Mouse (Mus musculus): ENCODE results near the gene Ugt1a5. TPM values are rescaled to one million over a fixed set of nuclear protein-coding genes. Genes with fewer than 3 reads are reported as not detected.

Ugt1a5 gene
- polyA plus RNA-seq, 1 experiment from 2014 or later = not detected

- WGBS = 69% methylated on average over 4 of the region's 4 CpGs
- peaks cover 24% of the 10 kb centered on the region for H3K9me3 ChIP-seq (ENCODE audit: control insufficient read depth, low read length)
- no peak overlapping the region for H3K9ac ChIP-seq (ENCODE audit: low read length)
- no peak overlapping the region for H3K4me2 ChIP-seq (ENCODE audit: low read length)
- no peak overlapping the region for H3K4me3 ChIP-seq (ENCODE audit: control insufficient read depth in 1 of 2, insufficient read depth in 1 of 2, low read depth in 1 of 2, low read length in 2 of 2)
- no peak overlapping the region for H3K27ac ChIP-seq (replicated peaks in 1 of 2; ENCODE audit: control insufficient read depth in 1 of 2, insufficient read depth in 1 of 2, low read depth in 2 of 2, low read length in 2 of 2)
- no peaks in the 10 kb centered on the region for H3K27me3 ChIP-seq (ENCODE audit: control insufficient read depth, insufficient read depth, low read length)
- peaks cover 46% of the 10 kb centered on the region for H3K36me3 ChIP-seq (ENCODE audit: control insufficient read depth, insufficient read depth, low read length)
- no peak for ATAC-seq (ENCODE audit: insufficient number of reproducible peaks, insufficient read depth, low FRiP score, low read depth)
- H3K4me1 ChIP-seq (ENCODE audit: control insufficient read depth in 2 of 2, insufficient read depth in 2 of 2, low read length in 2 of 2) = peaks cover 7 to 23% of the 10 kb centered on the region in 2 experiments
Measured at GRCm38 (mm10) chr1:88259643-88260024, 93.8 kb downstream of the Ugt1a5 start.

GRCm38 (mm10) chr1:88260114-88260513 lies 94.3 kb downstream of the Ugt1a5 start:
- peaks cover 51% of the 10 kb centered on the region for H3K36me3 ChIP-seq (ENCODE audit: control insufficient read depth, insufficient read depth, low read length)
- H3K27ac ChIP-seq (replicated peaks in 1 of 2; ENCODE audit: control insufficient read depth in 1 of 2, insufficient read depth in 1 of 2, low read depth in 2 of 2, low read length in 2 of 2) = no peak overlapping the region
- H3K4me3 ChIP-seq (ENCODE audit: control insufficient read depth in 1 of 2, insufficient read depth in 1 of 2, low read depth in 1 of 2, low read length in 2 of 2) = no peak overlapping the region
- peaks cover 7 to 27% of the 10 kb centered on the region in 2 experiments for H3K4me1 ChIP-seq (ENCODE audit: control insufficient read depth in 2 of 2, insufficient read depth in 2 of 2, low read length in 2 of 2)
- ATAC-seq (ENCODE audit: insufficient number of reproducible peaks, insufficient read depth, low FRiP score, low read depth) = no peak
- peaks cover 19% of the 10 kb centered on the region for H3K9me3 ChIP-seq (ENCODE audit: control insufficient read depth, low read length)
- 72% methylated on average over 6 of the region's 6 CpGs for WGBS
- H3K27me3 ChIP-seq (ENCODE audit: control insufficient read depth, insufficient read depth, low read length) = no peaks in the 10 kb centered on the region
- H3K9ac ChIP-seq (ENCODE audit: low read length) = no peak overlapping the region
- H3K4me2 ChIP-seq (ENCODE audit: low read length) = no peak overlapping the region

- no peaks in the 10 kb centered on the region for H3K27me3 ChIP-seq (ENCODE audit: control insufficient read depth, insufficient read depth, low read length)
- WGBS = 83% methylated on average over 10 of the region's 10 CpGs
- no peak for ATAC-seq (ENCODE audit: insufficient number of reproducible peaks, insufficient read depth, low FRiP score, low read depth)
- peaks cover 58% of the 10 kb centered on the region for H3K36me3 ChIP-seq (ENCODE audit: control insufficient read depth, insufficient read depth, low read length)
- H3K4me1 ChIP-seq (ENCODE audit: control insufficient read depth in 2 of 2, insufficient read depth in 2 of 2, low read length in 2 of 2) = peaks cover 7 to 29% of the 10 kb centered on the region in 2 experiments
- no peak overlapping the region for H3K27ac ChIP-seq (replicated peaks in 1 of 2; ENCODE audit: control insufficient read depth in 1 of 2, insufficient read depth in 1 of 2, low read depth in 2 of 2, low read length in 2 of 2)
- no peak overlapping the region for H3K4me3 ChIP-seq (ENCODE audit: control insufficient read depth in 1 of 2, insufficient read depth in 1 of 2, low read depth in 1 of 2, low read length in 2 of 2)
- no peak overlapping the region for H3K9ac ChIP-seq (ENCODE audit: low read length)
- H3K9me3 ChIP-seq (ENCODE audit: control insufficient read depth, low read length) = peaks cover 17% of the 10 kb centered on the region
- H3K4me2 ChIP-seq (ENCODE audit: low read length) = no peak overlapping the region
Measured at GRCm38 (mm10) chr1:88260604-88261377, 95.0 kb downstream of the Ugt1a5 start.

GRCm38 (mm10) chr1:88261706-88262105 lies 95.9 kb downstream of the Ugt1a5 start:
- Histone ChIP-seq H3K9me3 (ENCODE audit: control insufficient read depth, low read length) (peaks cover 8% of the 10 kb centered on the region; the same call in 1 of the 2 replicates), H3K36me3 (ENCODE audit: control insufficient read depth, insufficient read depth, low read length) (peaks cover 67% of the 10 kb centered on the region), H3K27ac (replicated peaks in 1 of 2; ENCODE audit: control insufficient read depth in 1 of 2, insufficient read depth in 1 of 2, low read depth in 2 of 2, low read length in 2 of 2) (no peak overlapping the region), H3K27me3 (ENCODE audit: control insufficient read depth, insufficient read depth, low read length) (no peaks in the 10 kb centered on the region), H3K4me3 (ENCODE audit: control insufficient read depth in 1 of 2, insufficient read depth in 1 of 2, low read depth in 1 of 2, low read length in 2 of 2) (no peak overlapping the region), H3K4me2 (ENCODE audit: low read length) (no peak overlapping the region), H3K9ac (ENCODE audit: low read length) (no peak overlapping the region), H3K4me1 (ENCODE audit: control insufficient read depth in 2 of 2, insufficient read depth in 2 of 2, low read length in 2 of 2) (peaks cover 7 to 29% of the 10 kb centered on the region in 2 experiments)
- ATAC-seq (ENCODE audit: insufficient number of reproducible peaks, insufficient read depth, low FRiP score, low read depth) = no peak
- 80% methylated on average over 7 of the region's 7 CpGs for WGBS

- Histone ChIP-seq H3K4me3 (ENCODE audit: control insufficient read depth in 1 of 2, insufficient read depth in 1 of 2, low read depth in 1 of 2, low read length in 2 of 2) (no peak overlapping the region), H3K27ac (replicated peaks in 1 of 2; ENCODE audit: control insufficient read depth in 1 of 2, insufficient read depth in 1 of 2, low read depth in 2 of 2, low read length in 2 of 2) (no peak overlapping the region), H3K4me2 (ENCODE audit: low read length) (no peak overlapping the region), H3K36me3 (ENCODE audit: control insufficient read depth, insufficient read depth, low read length) (peaks cover 73% of the 10 kb centered on the region), H3K9ac (ENCODE audit: low read length) (no peak overlapping the region), H3K4me1 (ENCODE audit: control insufficient read depth in 2 of 2, insufficient read depth in 2 of 2, low read length in 2 of 2) (peaks cover 7 to 29% of the 10 kb centered on the region in 2 experiments), H3K9me3 (ENCODE audit: control insufficient read depth, low read length) (peaks cover 4% of the 10 kb centered on the region; the same call in 1 of the 2 replicates), H3K27me3 (ENCODE audit: control insufficient read depth, insufficient read depth, low read length) (no peaks in the 10 kb centered on the region)
- peak; percentile 2; the same call in 1 of the 2 replicates for ATAC-seq (ENCODE audit: insufficient number of reproducible peaks, insufficient read depth, low FRiP score, low read depth)
- 77% methylated on average over 4 of the region's 4 CpGs for WGBS
Measured at GRCm38 (mm10) chr1:88262255-88262654, 96.4 kb downstream of the Ugt1a5 start.

- Histone ChIP-seq H3K9me3 (ENCODE audit: control insufficient read depth, low read length) (no peaks in the 10 kb centered on the region), H3K36me3 (ENCODE audit: control insufficient read depth, insufficient read depth, low read length) (peaks cover 80% of the 10 kb centered on the region), H3K9ac (ENCODE audit: low read length) (no peak overlapping the region), H3K27me3 (ENCODE audit: control insufficient read depth, insufficient read depth, low read length) (no peaks in the 10 kb centered on the region), H3K4me1 (ENCODE audit: control insufficient read depth in 2 of 2, insufficient read depth in 2 of 2, low read length in 2 of 2) (peaks cover 7 to 29% of the 10 kb centered on the region in 2 experiments), H3K4me2 (ENCODE audit: low read length) (no peak overlapping the region), H3K27ac (replicated peaks in 1 of 2; ENCODE audit: control insufficient read depth in 1 of 2, insufficient read depth in 1 of 2, low read depth in 2 of 2, low read length in 2 of 2) (no peak overlapping the region), H3K4me3 (ENCODE audit: control insufficient read depth in 1 of 2, insufficient read depth in 1 of 2, low read depth in 1 of 2, low read length in 2 of 2) (no peak overlapping the region)
- 75% methylated on average over 6 of the region's 6 CpGs for whole genome bisulfite sequencing
- no peak for ATAC-seq (ENCODE audit: insufficient number of reproducible peaks, insufficient read depth, low FRiP score, low read depth)
Measured at GRCm38 (mm10) chr1:88262961-88263360, 97.1 kb downstream of the Ugt1a5 start.

GRCm38 (mm10) chr1:88263778-88264177 lies 98.0 kb downstream of the Ugt1a5 start:
- 90% methylated on average over 5 of the region's 5 CpGs for WGBS

More at GRCm38 (mm10) chr1:88263778-88264177, 98.0 kb downstream of the Ugt1a5 start:
- Histone ChIP-seq H3K27ac (replicated peaks in 1 of 2; ENCODE audit: control insufficient read depth in 1 of 2, insufficient read depth in 1 of 2, low read depth in 2 of 2, low read length in 2 of 2) (no peak overlapping the region), H3K27me3 (ENCODE audit: control insufficient read depth, insufficient read depth, low read length) (no peaks in the 10 kb centered on the region), H3K36me3 (ENCODE audit: control insufficient read depth, insufficient read depth, low read length) (peaks cover 88% of the 10 kb centered on the region), H3K4me1 (ENCODE audit: control insufficient read depth in 2 of 2, insufficient read depth in 2 of 2, low read length in 2 of 2) (peaks cover 7 to 29% of the 10 kb centered on the region in 2 experiments), H3K4me2 (ENCODE audit: low read length) (no peak overlapping the region), H3K4me3 (ENCODE audit: control insufficient read depth in 1 of 2, insufficient read depth in 1 of 2, low read depth in 1 of 2, low read length in 2 of 2) (no peak overlapping the region), H3K9me3 (ENCODE audit: control insufficient read depth, low read length) (no peaks in the 10 kb centered on the region), H3K9ac (ENCODE audit: low read length) (no peak overlapping the region)
- ATAC-seq (ENCODE audit: insufficient number of reproducible peaks, insufficient read depth, low FRiP score, low read depth) = no peak

Measured in heart, embryonic 14.5 days (tissue).